Mouse (Mus musculus): ENCODE data around the gene Mpi. TPM values are rescaled to one million over a fixed set of nuclear protein-coding genes. Genes with fewer than 3 reads are reported as not detected.

Gene Mpi
- polyA plus RNA-seq, 1 experiment from 2014 or later = 53.5 TPM

GRCm38 (mm10) chr9:57566846-57567245 is 14.3 kb upstream of the Mpi start:
- H3K36me3 ChIP-seq (ENCODE audit: control insufficient read depth, insufficient read depth, low read length) = peaks cover 34% of the 10 kb centered on the region
- no peak overlapping the region for H3K4me2 ChIP-seq (ENCODE audit: low read length)
- no peak for ATAC-seq (ENCODE audit: low FRiP score, low TSS enrichment)
- H3K27ac ChIP-seq (replicated peaks; ENCODE audit: low read depth, low read length) = no peak overlapping the region
- H3K4me1 ChIP-seq (ENCODE audit: control insufficient read depth, insufficient read depth, low read length) = peaks cover 6% of the 10 kb centered on the region
- no peak overlapping the region for H3K4me3 ChIP-seq (replicated peaks; ENCODE audit: low read depth, low read length)
- no peaks in the 10 kb centered on the region for H3K9me3 ChIP-seq (ENCODE audit: control insufficient read depth, low read length)
- DNase-seq = no peak
- 72% methylated on average over 8 of the region's 8 CpGs for WGBS
- H3K27me3 ChIP-seq (ENCODE audit: control insufficient read depth, insufficient read depth, low read length) = no peaks in the 10 kb centered on the region
- H3K9ac ChIP-seq (replicated peaks; ENCODE audit: low read length) = no peak overlapping the region

- 57% methylated on average over 10 of the region's 10 CpGs for WGBS
- H3K36me3 ChIP-seq (ENCODE audit: control insufficient read depth, insufficient read depth, low read length) = peaks cover 29% of the 10 kb centered on the region
- ATAC-seq (ENCODE audit: low FRiP score, low TSS enrichment) (no peak), DNase-seq (peak; percentile 33)
- H3K4me2 ChIP-seq (ENCODE audit: low read length) = no peak overlapping the region
- H3K9ac ChIP-seq (replicated peaks; ENCODE audit: low read length) = no peak overlapping the region; the same call in 1 of the 2 replicates
- no peaks in the 10 kb centered on the region for H3K9me3 ChIP-seq (ENCODE audit: control insufficient read depth, low read length)
- H3K27me3 ChIP-seq (ENCODE audit: control insufficient read depth, insufficient read depth, low read length) = no peaks in the 10 kb centered on the region
- peaks cover 12% of the 10 kb centered on the region for H3K4me1 ChIP-seq (ENCODE audit: control insufficient read depth, insufficient read depth, low read length)
- no peak overlapping the region for H3K4me3 ChIP-seq (replicated peaks; ENCODE audit: low read depth, low read length)
- H3K27ac ChIP-seq (replicated peaks; ENCODE audit: low read depth, low read length) = peak overlapping the region; percentile 26; the same call in 1 of the 2 replicates
These were observed 13.2 kb upstream of the Mpi start for GRCm38 (mm10) chr9:57565741-57566221.

GRCm38 (mm10) chr9:57564609-57565008 is 12.0 kb upstream of the Mpi start:
- ATAC-seq (ENCODE audit: low FRiP score, low TSS enrichment) (no peak), DNase-seq (no peak)
- Histone ChIP-seq H3K27ac (replicated peaks; ENCODE audit: low read depth, low read length) (no peak overlapping the region), H3K9me3 (ENCODE audit: control insufficient read depth, low read length) (no peaks in the 10 kb centered on the region), H3K27me3 (ENCODE audit: control insufficient read depth, insufficient read depth, low read length) (no peaks in the 10 kb centered on the region), H3K9ac (replicated peaks; ENCODE audit: low read length) (no peak overlapping the region), H3K36me3 (ENCODE audit: control insufficient read depth, insufficient read depth, low read length) (peaks cover 19% of the 10 kb centered on the region), H3K4me2 (ENCODE audit: low read length) (no peak overlapping the region), H3K4me1 (ENCODE audit: control insufficient read depth, insufficient read depth, low read length) (peaks cover 15% of the 10 kb centered on the region), H3K4me3 (replicated peaks; ENCODE audit: low read depth, low read length) (no peak overlapping the region)
- WGBS = 88% methylated on average over 6 of the region's 6 CpGs

- H3K27me3 ChIP-seq (ENCODE audit: control insufficient read depth, insufficient read depth, low read length) = no peaks in the 10 kb centered on the region
- H3K9ac ChIP-seq (replicated peaks; ENCODE audit: low read length) = 0 out of 2 replicates have a peak overlapping the region, but pooled peaks have one; percentile 16
- no peak overlapping the region for H3K4me3 ChIP-seq (replicated peaks; ENCODE audit: low read depth, low read length)
- H3K4me2 ChIP-seq (ENCODE audit: low read length) = no peak overlapping the region
- H3K4me1 ChIP-seq (ENCODE audit: control insufficient read depth, insufficient read depth, low read length) = peaks cover 15% of the 10 kb centered on the region
- ATAC-seq (ENCODE audit: low FRiP score, low TSS enrichment) (no peak), DNase-seq (no peak)
- 90% methylated on average over 4 of the region's 4 CpGs for WGBS
- H3K36me3 ChIP-seq (ENCODE audit: control insufficient read depth, insufficient read depth, low read length) = peaks cover 3% of the 10 kb centered on the region
- H3K27ac ChIP-seq (replicated peaks; ENCODE audit: low read depth, low read length) = no peak overlapping the region
- H3K9me3 ChIP-seq (ENCODE audit: control insufficient read depth, low read length) = no peaks in the 10 kb centered on the region
These were observed 10.4 kb upstream of the Mpi start for GRCm38 (mm10) chr9:57562896-57563372.

- no peak overlapping the region for H3K27ac ChIP-seq (replicated peaks; ENCODE audit: low read depth, low read length)
- DNase-seq (no peak), ATAC-seq (ENCODE audit: low FRiP score, low TSS enrichment) (no peak)
- H3K9me3 ChIP-seq (ENCODE audit: control insufficient read depth, low read length) = no peaks in the 10 kb centered on the region
- H3K4me1 ChIP-seq (ENCODE audit: control insufficient read depth, insufficient read depth, low read length) = peaks cover 15% of the 10 kb centered on the region
- H3K4me2 ChIP-seq (ENCODE audit: low read length) = peak overlapping the region; percentile 75
- no peaks in the 10 kb centered on the region for H3K36me3 ChIP-seq (ENCODE audit: control insufficient read depth, insufficient read depth, low read length)
- H3K27me3 ChIP-seq (ENCODE audit: control insufficient read depth, insufficient read depth, low read length) = no peaks in the 10 kb centered on the region
- H3K9ac ChIP-seq (replicated peaks; ENCODE audit: low read length) = peak overlapping the region; percentile 57; the same call in 1 of the 2 replicates
- peak overlapping the region; percentile 52 for H3K4me3 ChIP-seq (replicated peaks; ENCODE audit: low read depth, low read length)
- WGBS = 84% methylated on average over 13 of the region's 13 CpGs
These were observed 9.1 kb upstream of the Mpi start for GRCm38 (mm10) chr9:57561711-57562099.

- Histone ChIP-seq H3K27me3 (ENCODE audit: control insufficient read depth, insufficient read depth, low read length) (no peaks in the 10 kb centered on the region), H3K4me1 (ENCODE audit: control insufficient read depth, insufficient read depth, low read length) (peaks cover 15% of the 10 kb centered on the region), H3K4me3 (replicated peaks; ENCODE audit: low read depth, low read length) (peak within 1 kb of the TSS; percentile 52), H3K27ac (replicated peaks; ENCODE audit: low read depth, low read length) (peak within 1 kb of the TSS; percentile 84), H3K9ac (replicated peaks; ENCODE audit: low read length) (peak within 1 kb of the TSS; percentile 57), H3K36me3 (ENCODE audit: control insufficient read depth, insufficient read depth, low read length) (no peaks in the 10 kb centered on the region), H3K9me3 (ENCODE audit: control insufficient read depth, low read length) (no peaks in the 10 kb centered on the region), H3K4me2 (ENCODE audit: low read length) (peak within 1 kb of the TSS; percentile 75)
- WGBS = 2% methylated on average over 37 of the region's 37 CpGs
- ATAC-seq (ENCODE audit: low FRiP score, low TSS enrichment) (peak; percentile 99), DNase-seq (peak; percentile 97)
These were observed 8.5 kb upstream of the Mpi start, which contains the start of gene Scamp2 for GRCm38 (mm10) chr9:57560861-57561710. Scamp2 (plus strand) TSS chr9:57560943.

GRCm38 (mm10) chr9:57560263-57560662 is 7.7 kb upstream of the Mpi start:
- Histone ChIP-seq H3K9me3 (ENCODE audit: control insufficient read depth, low read length) (no peaks in the 10 kb centered on the region), H3K27ac (replicated peaks; ENCODE audit: low read depth, low read length) (peak overlapping the region; percentile 84), H3K36me3 (ENCODE audit: control insufficient read depth, insufficient read depth, low read length) (no peaks in the 10 kb centered on the region), H3K9ac (replicated peaks; ENCODE audit: low read length) (peak overlapping the region; percentile 57), H3K4me3 (replicated peaks; ENCODE audit: low read depth, low read length) (peak overlapping the region; percentile 52), H3K27me3 (ENCODE audit: control insufficient read depth, insufficient read depth, low read length) (no peaks in the 10 kb centered on the region), H3K4me2 (ENCODE audit: low read length) (peak overlapping the region; percentile 75), H3K4me1 (ENCODE audit: control insufficient read depth, insufficient read depth, low read length) (peaks cover 15% of the 10 kb centered on the region)
- DNase-seq (peak; percentile 45), ATAC-seq (ENCODE audit: low FRiP score, low TSS enrichment) (peak; percentile 12; the same call in 1 of the 2 replicates)
- WGBS = 27% methylated on average over 7 of the region's 7 CpGs

GRCm38 (mm10) chr9:57559568-57559967 is 7.0 kb upstream of the Mpi start:
- ATAC-seq (ENCODE audit: low FRiP score, low TSS enrichment) (no peak), DNase-seq (no peak)
- H3K9me3 ChIP-seq (ENCODE audit: control insufficient read depth, low read length) = no peaks in the 10 kb centered on the region
- peaks cover 15% of the 10 kb centered on the region for H3K4me1 ChIP-seq (ENCODE audit: control insufficient read depth, insufficient read depth, low read length)
- H3K4me3 ChIP-seq (replicated peaks; ENCODE audit: low read depth, low read length) = no peak overlapping the region
- H3K27ac ChIP-seq (replicated peaks; ENCODE audit: low read depth, low read length) = no peak overlapping the region
- H3K27me3 ChIP-seq (ENCODE audit: control insufficient read depth, insufficient read depth, low read length) = no peaks in the 10 kb centered on the region
- no peak overlapping the region for H3K4me2 ChIP-seq (ENCODE audit: low read length)
- H3K36me3 ChIP-seq (ENCODE audit: control insufficient read depth, insufficient read depth, low read length) = no peaks in the 10 kb centered on the region
- WGBS = 74% methylated on average over 2 of the region's 2 CpGs
- H3K9ac ChIP-seq (replicated peaks; ENCODE audit: low read length) = no peak overlapping the region
